Mouse (Mus musculus) ovary, adult 18-20 months (tissue): ENCODE results near the gene Ube2f.

Source experiments
- DNase-seq: peaks from one replicate; pipeline ENCODE4 v3.0.0; 2022; ENCODE audit warnings: low spot score, mixed read lengths

Gene Ube2f

GRCm38 (mm10) chr1:91297799-91298744, 48.0 kb downstream of the Ube2f start, which contains the start of gene Scly:
Gene Scly, plus strand, starts transcription at chr1:91298338.
- DNase-seq: peak; percentile 89

GRCm38 (mm10) chr1:91299026-91299706, 49.1 kb downstream of the Ube2f start:
- no peak for DNase-seq

- no peak for DNase-seq
Observed at GRCm38 (mm10) chr1:91299707-91300426, 49.8 kb downstream of the Ube2f start.

GRCm38 (mm10) chr1:91301206-91301920, 51.3 kb downstream of the Ube2f start:
- DNase-seq: no peak

- DNase-seq: no peak
Observed at GRCm38 (mm10) chr1:91302021-91302420, 51.9 kb downstream of the Ube2f start.

GRCm38 (mm10) chr1:91304621-91305020, 54.5 kb downstream of the Ube2f start:
- no peak for DNase-seq

- no peak for DNase-seq
Observed at GRCm38 (mm10) chr1:91309366-91310085, 59.4 kb downstream of the Ube2f start.

GRCm38 (mm10) chr1:91312273-91312672, 62.2 kb downstream of the Ube2f start:
- DNase-seq: no peak

- DNase-seq: no peak
Observed at GRCm38 (mm10) chr1:91313251-91313650, 63.1 kb downstream of the Ube2f start.

- DNase-seq: no peak
Observed at GRCm38 (mm10) chr1:91317656-91318055, 67.6 kb downstream of the Ube2f start.

GRCm38 (mm10) chr1:91321760-91322438, 71.8 kb downstream of the Ube2f start, which contains the start of gene Espnl:
Gene Espnl, plus strand, starts transcription at chr1:91322075.
- DNase-seq: no peak

- no peak for DNase-seq
Observed at GRCm38 (mm10) chr1:91324646-91325045, 74.5 kb downstream of the Ube2f start.

GRCm38 (mm10) chr1:91325488-91326042, 75.5 kb downstream of the Ube2f start:
- no peak for DNase-seq

GRCm38 (mm10) chr1:91332102-91332501, 82.0 kb downstream of the Ube2f start:
- DNase-seq: no peak

GRCm38 (mm10) chr1:91333582-91333981, 83.5 kb downstream of the Ube2f start:
- no peak for DNase-seq

- no peak for DNase-seq
Observed at GRCm38 (mm10) chr1:91337355-91337754, 87.3 kb downstream of the Ube2f start.
